In the genomic region with DNA sequence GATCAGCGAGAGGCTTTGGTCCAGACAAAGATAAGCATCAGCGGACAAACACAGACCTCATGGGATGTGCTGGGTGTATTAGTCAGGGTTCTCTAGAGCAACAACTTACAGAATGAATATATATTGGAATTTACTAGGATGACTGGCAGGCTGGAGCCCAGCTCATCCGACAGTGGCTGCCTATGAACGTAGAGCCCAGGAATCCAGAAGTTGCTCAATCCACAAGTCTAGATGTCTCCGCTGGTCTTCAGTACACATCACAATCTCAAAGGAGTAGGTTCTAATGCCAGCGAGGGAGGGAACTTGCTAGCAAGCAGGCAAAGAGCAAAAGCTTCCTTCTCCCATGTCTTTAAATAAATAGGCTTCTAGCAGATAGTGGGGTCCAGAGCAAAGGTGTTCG, we compare ENCODE assay signal across 26 mouse cellular contexts.
"Had no signal": no experiment of that assay in that cellular context is flagged by ENCODE, and none has a peak within 500 bp of the region (broad histone marks: within the 10 kb centered on the region; RNA-seq: fewer than 3 reads in every experiment).

No protein-coding gene starts in this region.

- H3K4me3 ChIP-seq: embryonic facial prominence, embryonic 10.5 days; embryonic facial prominence, embryonic 12.5 days; embryonic facial prominence, embryonic 13.5 days; embryonic facial prominence, embryonic 15.5 days; erythroblast, embryonic 14.5 days; forebrain, embryonic 10.5 days; forebrain, embryonic 12.5 days; forebrain, embryonic 13.5 days; forebrain, embryonic 15.5 days; gastrocnemius, adult 2 months; heart, adult 2 months had no signal

- H3K27ac ChIP-seq: embryonic facial prominence, embryonic 10.5 days; embryonic facial prominence, embryonic 12.5 days; embryonic facial prominence, embryonic 13.5 days; embryonic facial prominence, embryonic 15.5 days; forebrain, embryonic 12.5 days; forebrain, embryonic 13.5 days; forebrain, embryonic 15.5 days; gastrocnemius, adult 2 months; heart, adult 2 months had no signal

- ATAC-seq: forebrain, embryonic 13.5 days; forebrain, embryonic 14.5 days; forebrain, embryonic 15.5 days; forebrain, embryonic 16.5 days; forebrain, postnatal 0 days had no signal

- DNase-seq: cerebellum, adult 9-11 months; cerebellum, postnatal 10 days; cerebellum, postnatal 14 days; cerebellum, postnatal 25 days; cerebellum, postnatal 36 days; embryo, embryonic 11 days; forebrain, postnatal 0 days; gastrocnemius, adult 2 months; gastrocnemius, postnatal 10 days; gastrocnemius, postnatal 14 days; gastrocnemius, postnatal 25 days; gastrocnemius, postnatal 36 days; heart, adult 11 months; heart, adult 18-20 months; heart, adult 2 months had no signal

- H3K4me2 ChIP-seq: embryonic facial prominence, embryonic 12.5 days; embryonic facial prominence, embryonic 13.5 days; embryonic facial prominence, embryonic 15.5 days; forebrain, embryonic 12.5 days; forebrain, embryonic 13.5 days; forebrain, embryonic 15.5 days had no signal

- H3K27me3 ChIP-seq: embryonic facial prominence, embryonic 12.5 days; embryonic facial prominence, embryonic 13.5 days; embryonic facial prominence, embryonic 15.5 days; forebrain, embryonic 12.5 days; forebrain, embryonic 13.5 days; forebrain, embryonic 15.5 days had no signal

- H3K9me3 ChIP-seq: embryonic facial prominence, embryonic 12.5 days; embryonic facial prominence, embryonic 15.5 days; forebrain, embryonic 12.5 days; forebrain, embryonic 13.5 days; forebrain, embryonic 15.5 days had no signal

- H3K4me1 ChIP-seq: embryonic facial prominence, embryonic 12.5 days; embryonic facial prominence, embryonic 13.5 days; embryonic facial prominence, embryonic 15.5 days; forebrain, embryonic 12.5 days had no signal

- H3K9ac ChIP-seq: embryonic facial prominence, embryonic 12.5 days; embryonic facial prominence, embryonic 13.5 days; embryonic facial prominence, embryonic 15.5 days; forebrain, embryonic 12.5 days; forebrain, embryonic 13.5 days; forebrain, embryonic 15.5 days; forebrain, postnatal 0 days had no signal

- H3K36me3 ChIP-seq: forebrain, embryonic 15.5 days had no signal
